Mouse (Mus musculus) MEL (cell line): ENCODE data around the gene Syt3. TPM values are rescaled to one million over a fixed set of nuclear protein-coding genes. Genes with fewer than 3 reads are reported as not detected.

Experiments
- DNase-seq: peaks from one replicate; pipeline ENCODE4 v3.0.0; 2011; ENCODE audit warnings: low read depth, low spot score
- H3K27ac ChIP-seq: 2 replicates; pipeline ENCODE4 v1.5.1; 2012; ENCODE audit warnings: low read depth, mild to moderate bottlenecking, control low read depth, low read length, moderate library complexity; ENCODE audit not compliant: control insufficient read depth
- H3K27me3 ChIP-seq, 2 experiments: fragments of 150-350 bp in 1 of 2; sonication (generic) in 1 of 2; 2 replicates each; pipeline ENCODE4 v1.6.1; 2012; ENCODE audit warnings: low read length in 2 of 2, mild to moderate bottlenecking in 2 of 2, improper control_type of control experiment in 1 of 2, moderate library complexity in 1 of 2; ENCODE audit not compliant: insufficient read depth in 2 of 2, control insufficient read depth in 1 of 2
- H3K36me3 ChIP-seq, 2 experiments: 2 replicates each; pipeline ENCODE4 v1.6.1; 2012 to 2014; ENCODE audit warnings: low read length in 2 of 2, improper control_type of control experiment in 1 of 2, inconsistent platforms in 1 of 2, mild to moderate bottlenecking in 1 of 2; ENCODE audit not compliant: insufficient read depth in 2 of 2, control insufficient read depth in 1 of 2
- H3K4me1 ChIP-seq, 2 experiments: fragments of 150-350 bp in 1 of 2; sonication (generic) in 1 of 2; 2 replicates each; pipeline ENCODE4 v1.6.1; 2012; ENCODE audit warnings: low read length in 2 of 2, improper control_type of control experiment in 1 of 2, mild to moderate bottlenecking in 1 of 2; ENCODE audit not compliant: insufficient read depth in 2 of 2, control insufficient read depth in 1 of 2
- H3K4me3 ChIP-seq, 2 experiments: fragments of 150-350 bp in 1 of 2; sonication (generic) in 1 of 2; 2 replicates each; pipeline ENCODE4 v1.5.1; 2012; ENCODE audit warnings: low read depth in 2 of 2, low read length in 2 of 2, mild to moderate bottlenecking in 2 of 2, moderate library complexity in 2 of 2, control low read depth in 1 of 2, improper control_type of control experiment in 1 of 2; ENCODE audit not compliant: control insufficient read depth in 1 of 2, insufficient read depth in 1 of 2
- H3K79me2 ChIP-seq: 2 replicates; pipeline ENCODE4 v1.6.1; 2012; ENCODE audit warnings: mild to moderate bottlenecking, low read length, moderate library complexity; ENCODE audit not compliant: control insufficient read depth, poor library complexity, insufficient read depth
- H3K9ac ChIP-seq: 2 replicates; pipeline ENCODE4 v1.6.1; 2012; ENCODE audit warnings: low read depth, mild to moderate bottlenecking, control low read depth, low read length, moderate library complexity; ENCODE audit not compliant: control insufficient read depth, poor library complexity, severe bottlenecking
- H3K9me3 ChIP-seq: fragments of 150-350 bp; sonication (generic); replicated peaks from 2 replicates; pipeline ENCODE4 v1.6.1; 2012; ENCODE audit warnings: mild to moderate bottlenecking, low read length, improper control_type of control experiment, moderate library complexity; ENCODE audit not compliant: insufficient read depth
- CHD1 ChIP-seq: IDR thresholded peaks from 2 replicates; pipeline ENCODE4 v1.6.1; 2012; ENCODE audit warnings: low read depth, mild to moderate bottlenecking, inconsistent platforms, low read length, improper control_type of control experiment
- E2F4 ChIP-seq: IDR thresholded peaks from 2 replicates; pipeline ENCODE4 v1.6.1; 2011; ENCODE audit warnings: low read depth, low read length, improper control_type of control experiment, borderline replicate concordance
- KAT2A ChIP-seq: conservative IDR thresholded peaks from 2 replicates; pipeline ENCODE4 v1.6.1; 2012; ENCODE audit warnings: low read depth, low read length, improper control_type of control experiment, inconsistent platforms
- MAZ ChIP-seq: IDR thresholded peaks from 2 replicates; pipeline ENCODE4 v1.6.1; 2012; ENCODE audit warnings: low read depth, mild to moderate bottlenecking, inconsistent platforms, low read length, improper control_type of control experiment
- MXI1 ChIP-seq: IDR thresholded peaks from 2 replicates; pipeline ENCODE4 v1.6.1; 2011; ENCODE audit warnings: mild to moderate bottlenecking, low read depth, low read length, improper control_type of control experiment
- MYB ChIP-seq: IDR thresholded peaks from 2 replicates; pipeline ENCODE4 v1.6.1; 2011; ENCODE audit warnings: mild to moderate bottlenecking, low read depth, low read length, improper control_type of control experiment
- RCOR1 ChIP-seq: IDR thresholded peaks from 2 replicates; pipeline ENCODE4 v1.6.1; 2012; ENCODE audit warnings: low read depth, mild to moderate bottlenecking, inconsistent platforms, low read length, improper control_type of control experiment
- SMC3 ChIP-seq: IDR thresholded peaks from 2 replicates; pipeline ENCODE4 v1.6.1; 2011; ENCODE audit warnings: low read depth, low read length, improper control_type of control experiment
- UBTF ChIP-seq: IDR thresholded peaks from 2 replicates; pipeline ENCODE4 v1.6.1; 2012; ENCODE audit warnings: low read depth, mild to moderate bottlenecking, inconsistent platforms, low read length, improper control_type of control experiment, moderate library complexity, borderline replicate concordance; ENCODE audit not compliant: insufficient read depth
- ZC3H11A ChIP-seq: IDR thresholded peaks from 2 replicates; pipeline ENCODE4 v1.6.1; 2012; ENCODE audit warnings: low read depth, mild to moderate bottlenecking, inconsistent platforms, low read length, improper control_type of control experiment
- polyA plus RNA-seq, 2 experiments: library from polyadenylated mRNA; stranded (reverse) in 1 of 2; unstranded in 1 of 2; fragments of >175 nt in 1 of 2; fragments of >200 nt in 1 of 2; gene quantifications; 2 replicates each; pipeline versions ENCODE4 v1.2.1 to v1.2.4; 2012; ENCODE audit warnings: low replicate concordance in 2 of 2, low read depth in 1 of 2; ENCODE audit not compliant: insufficient read length in 2 of 2, insufficient read depth in 1 of 2, missing spikeins in 1 of 2
- total RNA-seq: library from RNA; depleted of rRNA; stranded (reverse); fragments of 300-350 nt; gene quantifications from 2 replicates; pipeline ENCODE4 v1.2.3, GENCODE M21; 2012; rRNA removed

The Syt3 gene
- total and polyA plus RNA-seq, 3 experiments = 0.08 to 0.56 TPM; not detected in 1

GRCm38 (mm10) chr7:44445528-44445923 lies 61.6 kb downstream of the Syt3 start:
- no peak for DNase-seq
- peaks cover 0 to 1% of the 10 kb centered on the region in 2 experiments; a peak in 3 of 4 replicates for H3K27me3 ChIP-seq
- H3K27ac ChIP-seq = no peak overlapping the region
- H3K9me3 ChIP-seq = no peaks in the 10 kb centered on the region
- H3K9ac ChIP-seq = no peak overlapping the region
- no peaks in the 10 kb centered on the region for H3K36me3 ChIP-seq
- no peak for TF ChIP-seq E2F4
- no peak for TF ChIP-seq RCOR1
- TF ChIP-seq ZC3H11A = no peak
- no peaks in the 10 kb centered on the region for H3K4me1 ChIP-seq
- H3K4me3 ChIP-seq = no peak overlapping the region
- no peaks in the 10 kb centered on the region for H3K79me2 ChIP-seq

GRCm38 (mm10) chr7:44446070-44446855 lies 62.4 kb downstream of the Syt3 start:
- no peak overlapping the region for H3K27ac ChIP-seq
- H3K9ac ChIP-seq = no peak overlapping the region
- no peaks in the 10 kb centered on the region for H3K4me1 ChIP-seq
- H3K79me2 ChIP-seq = no peaks in the 10 kb centered on the region
- H3K9me3 ChIP-seq = no peaks in the 10 kb centered on the region
- TF ChIP-seq MXI1 = no peak
- no peak for TF ChIP-seq SMC3
- no peak for TF ChIP-seq ZC3H11A
- no peak for TF ChIP-seq MYB
- TF ChIP-seq CHD1 = no peak
- no peak for TF ChIP-seq MAZ
- TF ChIP-seq E2F4 = no peak
- no peak for TF ChIP-seq UBTF
- TF ChIP-seq KAT2A = no peak
- peaks cover 0 to 1% of the 10 kb centered on the region in 2 experiments; a peak in 2 of 4 replicates for H3K27me3 ChIP-seq
- no peaks in the 10 kb centered on the region for H3K36me3 ChIP-seq
- H3K4me3 ChIP-seq = no peak overlapping the region
- DNase-seq = no peak

Other genes starting within 250 kb of the Syt3 start
- not detected in 2 replicates for gene Klk1b16, start 247.3 kb upstream of the Syt3 start, total RNA-seq
- not detected for gene Klk1b16, start 247.3 kb upstream of the Syt3 start, polyA plus RNA-seq
- gene Klk1b24, start 195.9 kb upstream of the Syt3 start, total RNA-seq = not detected in 2 replicates
- gene Klk1b24, start 195.9 kb upstream of the Syt3 start, polyA plus RNA-seq = not detected
- gene Klk1b3, start 185.9 kb upstream of the Syt3 start, total RNA-seq = not detected in 2 replicates
- not detected for gene Klk1b3, start 185.9 kb upstream of the Syt3 start, polyA plus RNA-seq
- not detected in 2 replicates for gene Klk1b4, start 176.7 kb upstream of the Syt3 start, total RNA-seq
- gene Klk1b4, start 176.7 kb upstream of the Syt3 start, polyA plus RNA-seq = not detected
- not detected in 2 replicates for gene Klk1b5, start 168.2 kb upstream of the Syt3 start, total RNA-seq
- gene Klk1b5, start 168.2 kb upstream of the Syt3 start, polyA plus RNA-seq = not detected
- not detected in 2 replicates for gene Klk1, start 158.7 kb upstream of the Syt3 start, total RNA-seq
- gene Klk1, start 158.7 kb upstream of the Syt3 start, polyA plus RNA-seq = not detected
- gene Gm36864, start 147.9 kb upstream of the Syt3 start, total RNA-seq = not detected in 2 replicates
- gene Gm36864, start 147.9 kb upstream of the Syt3 start, polyA plus RNA-seq = under 1 TPM in 1 of 2 experiments, not detected in 1; 0.08 TPM
- 0.46 and 0.62 TPM in 2 replicates for gene 1700028J19Rik, start 137.4 kb upstream of the Syt3 start, total RNA-seq
- 1 to 10 TPM in 1 of 2 experiments, not detected in 1; 1.2 TPM for gene 1700028J19Rik, start 137.4 kb upstream of the Syt3 start, polyA plus RNA-seq
- 89.1 and 148 TPM in 2 replicates for gene 2410002F23Rik, start 137.4 kb upstream of the Syt3 start, total RNA-seq
- gene 2410002F23Rik, start 137.4 kb upstream of the Syt3 start, polyA plus RNA-seq = 100 to 1,000 TPM; 174 to 841 TPM
- gene Acp4, start 126.7 kb upstream of the Syt3 start, total RNA-seq = 0.10 and 0.12 TPM in 2 replicates
- gene Acp4, start 126.7 kb upstream of the Syt3 start, polyA plus RNA-seq = under 1 TPM in 1 of 2 experiments, not detected in 1; 0.14 TPM
- not detected in 2 replicates for gene Gm15517, start 122.7 kb upstream of the Syt3 start, total RNA-seq
- not detected for gene Gm15517, start 122.7 kb upstream of the Syt3 start, polyA plus RNA-seq
- 0.33 and 0.39 TPM in 2 replicates for gene Clec11a, start 77.2 kb upstream of the Syt3 start, total RNA-seq
- under 1 TPM in 1 of 2 experiments, not detected in 1; 0.33 TPM for gene Clec11a, start 77.2 kb upstream of the Syt3 start, polyA plus RNA-seq
- gene Shank1, start 73.8 kb upstream of the Syt3 start, total RNA-seq = 0.12 and 0.29 TPM in 2 replicates
- 1 to 10 TPM in 1 of 2 experiments, not detected in 1; 3.9 TPM for gene Shank1, start 73.8 kb upstream of the Syt3 start, polyA plus RNA-seq
- gene 1700008O03Rik, start 1.7 kb downstream of the Syt3 start, total RNA-seq = not detected in 2 replicates
- gene 1700008O03Rik, start 1.7 kb downstream of the Syt3 start, polyA plus RNA-seq = under 1 TPM in 1 of 2 experiments, not detected in 1; 0.95 TPM
- gene Lrrc4b, start 44.9 kb downstream of the Syt3 start, total RNA-seq = 0.52 and 0.58 TPM in 2 replicates
- 1 to 10 TPM in 1 of 2 experiments, not detected in 1; 4.4 TPM for gene Lrrc4b, start 44.9 kb downstream of the Syt3 start, polyA plus RNA-seq
- gene Aspdh, start 81.3 kb downstream of the Syt3 start, total RNA-seq = not detected in 2 replicates
- under 1 TPM in 1 of 2 experiments, not detected in 1; 0.89 TPM for gene Aspdh, start 81.3 kb downstream of the Syt3 start, polyA plus RNA-seq
- gene Josd2, start 83.9 kb downstream of the Syt3 start, total RNA-seq = 58.4 and 95.5 TPM in 2 replicates
- 100 to 1,000 TPM in 1 of 2 experiments, not detected in 1; 141 TPM for gene Josd2, start 83.9 kb downstream of the Syt3 start, polyA plus RNA-seq
- gene Emc10, start 112.4 kb downstream of the Syt3 start, total RNA-seq = 81.3 and 91.4 TPM in 2 replicates
- gene Emc10, start 112.4 kb downstream of the Syt3 start, polyA plus RNA-seq = 100 to 1,000 TPM in 1 of 2 experiments, not detected in 1; 149 TPM
- gene Fam71e1, start 112.5 kb downstream of the Syt3 start, total RNA-seq = 0.69 and 1.2 TPM in 2 replicates
- gene Fam71e1, start 112.5 kb downstream of the Syt3 start, polyA plus RNA-seq = 1 to 10 TPM in 1 of 2 experiments, not detected in 1; 2.0 TPM
- not detected in 2 replicates for gene Mybpc2, start 140.6 kb downstream of the Syt3 start, total RNA-seq
- not detected for gene Mybpc2, start 140.6 kb downstream of the Syt3 start, polyA plus RNA-seq
- gene Spib, start 148.0 kb downstream of the Syt3 start, total RNA-seq = 0.04 and 0.10 TPM in 2 replicates
- gene Spib, start 148.0 kb downstream of the Syt3 start, polyA plus RNA-seq = under 1 TPM in 1 of 2 experiments, not detected in 1; 0.13 TPM
- gene Pold1, start 164.7 kb downstream of the Syt3 start, total RNA-seq = 82.6 and 87.8 TPM in 2 replicates
- 100 to 1,000 TPM in 1 of 2 experiments, not detected in 1; 104 TPM for gene Pold1, start 164.7 kb downstream of the Syt3 start, polyA plus RNA-seq
- gene Nr1h2, start 169.8 kb downstream of the Syt3 start, total RNA-seq = 42.3 and 49.7 TPM in 2 replicates
- 10 to 100 TPM in 1 of 2 experiments, not detected in 1; 82.3 TPM for gene Nr1h2, start 169.8 kb downstream of the Syt3 start, polyA plus RNA-seq
- 0.23 TPM in 1 of 2 replicates, not detected in the other for gene Napsa, start 188.3 kb downstream of the Syt3 start, total RNA-seq
- under 1 TPM in 1 of 2 experiments, not detected in 1; 0.33 TPM for gene Napsa, start 188.3 kb downstream of the Syt3 start, polyA plus RNA-seq
- not detected in 2 replicates for gene Kcnc3, start 206.6 kb downstream of the Syt3 start, total RNA-seq
- not detected for gene Kcnc3, start 206.6 kb downstream of the Syt3 start, polyA plus RNA-seq